Mouse (Mus musculus): ENCODE results near the gene Zfp574. TPM values are rescaled to one million over a fixed set of nuclear protein-coding genes. Genes with fewer than 3 reads are reported as not detected.

The Zfp574 gene
- polyA plus RNA-seq, 1 experiment from 2014 or later, result 23.1 TPM

GRCm38 (mm10) chr7:25112178-25112955 is 40.0 kb downstream of the Zfp574 start:
- Histone ChIP-seq H3K4me3 (ENCODE audit: low read depth, low read length) (no peak overlapping the region), H3K9ac (ENCODE audit: low read depth, low read length) (no peak overlapping the region), H3K4me1 (replicated peaks; ENCODE audit: control insufficient read depth, insufficient read depth, low read length) (no peaks in the 10 kb centered on the region), H3K36me3 (ENCODE audit: control insufficient read depth, insufficient read depth, low read length) (no peaks in the 10 kb centered on the region), H3K9me3 (ENCODE audit: control insufficient read depth, low read length) (no peaks in the 10 kb centered on the region), H3K27me3 (replicated peaks; ENCODE audit: control insufficient read depth, insufficient read depth, low read length) (peaks cover 8% of the 10 kb centered on the region), H3K27ac (ENCODE audit: low read depth, low read length) (no peak overlapping the region), H3K4me2 (no peak overlapping the region)
- no peak for DNase-seq (ENCODE audit: low spot score)
- WGBS, result 82% methylated on average over 17 of the region's 17 CpGs
- ATAC-seq (replicated peaks; ENCODE audit: low FRiP score), result no peak

- ATAC-seq (replicated peaks; ENCODE audit: low FRiP score) (no peak), DNase-seq (ENCODE audit: low spot score) (no peak)
- 80% methylated on average over 16 of the region's 16 CpGs for WGBS
- Histone ChIP-seq H3K4me1 (replicated peaks; ENCODE audit: control insufficient read depth, insufficient read depth, low read length) (no peaks in the 10 kb centered on the region), H3K4me2 (no peak overlapping the region), H3K4me3 (ENCODE audit: low read depth, low read length) (no peak overlapping the region), H3K9ac (ENCODE audit: low read depth, low read length) (no peak overlapping the region), H3K27ac (ENCODE audit: low read depth, low read length) (no peak overlapping the region), H3K27me3 (replicated peaks; ENCODE audit: control insufficient read depth, insufficient read depth, low read length) (peaks cover 8% of the 10 kb centered on the region), H3K9me3 (ENCODE audit: control insufficient read depth, low read length) (no peaks in the 10 kb centered on the region), H3K36me3 (ENCODE audit: control insufficient read depth, insufficient read depth, low read length) (no peaks in the 10 kb centered on the region)
These were observed 40.7 kb downstream of the Zfp574 start for GRCm38 (mm10) chr7:25112956-25113603.

- Histone ChIP-seq H3K36me3 (ENCODE audit: control insufficient read depth, insufficient read depth, low read length) (no peaks in the 10 kb centered on the region), H3K4me2 (no peak overlapping the region), H3K9me3 (ENCODE audit: control insufficient read depth, low read length) (no peaks in the 10 kb centered on the region), H3K27ac (ENCODE audit: low read depth, low read length) (no peak overlapping the region), H3K4me3 (ENCODE audit: low read depth, low read length) (no peak overlapping the region), H3K9ac (ENCODE audit: low read depth, low read length) (no peak overlapping the region), H3K27me3 (replicated peaks; ENCODE audit: control insufficient read depth, insufficient read depth, low read length) (peaks cover 3% of the 10 kb centered on the region), H3K4me1 (replicated peaks; ENCODE audit: control insufficient read depth, insufficient read depth, low read length) (peaks cover 9% of the 10 kb centered on the region)
- no peak for DNase-seq (ENCODE audit: low spot score)
- no peak for ATAC-seq (replicated peaks; ENCODE audit: low FRiP score)
- WGBS, result 48% methylated on average over 24 of the region's 25 CpGs
These were observed 47.9 kb downstream of the Zfp574 start for GRCm38 (mm10) chr7:25120061-25120834.

GRCm38 (mm10) chr7:25121240-25121786 is 48.9 kb downstream of the Zfp574 start:
- Histone ChIP-seq H3K9me3 (ENCODE audit: control insufficient read depth, low read length) (no peaks in the 10 kb centered on the region), H3K4me3 (ENCODE audit: low read depth, low read length) (no peak overlapping the region), H3K27ac (ENCODE audit: low read depth, low read length) (no peak overlapping the region), H3K27me3 (replicated peaks; ENCODE audit: control insufficient read depth, insufficient read depth, low read length) (no peaks in the 10 kb centered on the region), H3K4me2 (no peak overlapping the region), H3K4me1 (replicated peaks; ENCODE audit: control insufficient read depth, insufficient read depth, low read length) (peaks cover 9% of the 10 kb centered on the region), H3K36me3 (ENCODE audit: control insufficient read depth, insufficient read depth, low read length) (no peaks in the 10 kb centered on the region), H3K9ac (ENCODE audit: low read depth, low read length) (no peak overlapping the region)
- ATAC-seq (replicated peaks; ENCODE audit: low FRiP score) (no peak), DNase-seq (ENCODE audit: low spot score) (no peak)
- 75% methylated on average over 13 of the region's 13 CpGs for WGBS

DNA sequence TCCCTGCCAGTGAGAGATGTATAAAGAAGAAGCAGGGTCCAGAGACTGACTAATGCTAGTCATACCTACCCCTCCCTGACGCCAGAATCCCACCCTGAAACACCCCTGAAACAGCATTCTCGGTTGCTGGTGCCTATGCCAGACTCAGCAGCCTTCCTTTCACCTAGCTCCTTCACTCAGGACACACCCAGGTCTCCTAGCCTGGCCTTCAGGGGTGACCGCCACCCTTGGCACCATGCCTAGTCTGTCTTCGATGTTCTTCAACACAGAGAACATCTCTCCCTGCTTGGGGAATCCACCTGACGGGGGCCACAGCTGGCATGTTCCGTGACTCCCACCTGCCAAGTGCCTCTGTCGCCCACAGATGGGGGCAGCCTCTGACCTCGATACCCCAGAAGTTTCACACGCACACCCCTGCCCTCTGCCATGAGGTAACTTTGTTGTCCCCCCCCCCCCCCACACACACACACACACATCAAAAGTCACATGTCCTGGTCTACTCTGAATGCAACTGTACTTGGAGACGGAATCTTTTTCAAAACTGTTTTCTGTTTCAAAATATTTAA is 53.4 kb downstream of the Zfp574 start:
- 77% methylated on average over 10 of the region's 10 CpGs for WGBS
- no peak for ATAC-seq (replicated peaks; ENCODE audit: low FRiP score)

DNA sequence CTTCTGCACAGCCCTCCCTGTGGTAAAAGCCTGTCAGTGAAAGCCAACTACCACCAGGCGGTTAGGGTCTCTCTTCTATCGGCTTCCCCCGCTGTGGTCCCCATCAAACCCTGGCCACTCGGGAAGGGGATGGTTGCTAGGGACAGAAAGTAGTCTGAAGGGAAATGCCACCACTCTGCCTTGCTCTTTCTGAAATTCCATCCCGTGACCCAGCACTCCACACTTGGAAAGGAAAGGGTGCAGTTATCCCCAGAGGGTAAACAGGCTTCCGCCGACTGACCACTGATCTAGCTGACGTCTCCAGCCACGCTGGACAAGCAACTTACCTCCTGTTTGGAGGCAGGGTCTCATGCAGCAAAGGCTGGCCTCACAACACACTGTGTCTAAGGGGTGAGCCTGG is 55.6 kb downstream of the Zfp574 start:
- no peak for ATAC-seq (replicated peaks; ENCODE audit: low FRiP score)
- WGBS, result 67% methylated on average over 9 of the region's 9 CpGs

More for the DNA sequence above, 53.4 kb downstream of the Zfp574 start:
- no peaks in the 10 kb centered on the region for H3K36me3 ChIP-seq (ENCODE audit: control insufficient read depth, insufficient read depth, low read length)
- H3K27ac ChIP-seq (ENCODE audit: low read depth, low read length), result no peak overlapping the region
- H3K9ac ChIP-seq (ENCODE audit: low read depth, low read length), result no peak overlapping the region
- no peak overlapping the region for H3K4me3 ChIP-seq (ENCODE audit: low read depth, low read length)
- no peaks in the 10 kb centered on the region; the same call in 1 of the 2 replicates for H3K27me3 ChIP-seq (replicated peaks; ENCODE audit: control insufficient read depth, insufficient read depth, low read length)
- no peak for DNase-seq (ENCODE audit: low spot score)
- H3K4me2 ChIP-seq, result no peak overlapping the region
- peaks cover 2% of the 10 kb centered on the region for H3K4me1 ChIP-seq (replicated peaks; ENCODE audit: control insufficient read depth, insufficient read depth, low read length)
- H3K9me3 ChIP-seq (ENCODE audit: control insufficient read depth, low read length), result no peaks in the 10 kb centered on the region

GRCm38 (mm10) chr7:25129390-25129979 is 57.1 kb downstream of the Zfp574 start:
- Histone ChIP-seq H3K4me1 (replicated peaks; ENCODE audit: control insufficient read depth, insufficient read depth, low read length) (peaks cover 4% of the 10 kb centered on the region), H3K9me3 (ENCODE audit: control insufficient read depth, low read length) (no peaks in the 10 kb centered on the region), H3K4me3 (ENCODE audit: low read depth, low read length) (no peak overlapping the region), H3K36me3 (ENCODE audit: control insufficient read depth, insufficient read depth, low read length) (no peaks in the 10 kb centered on the region), H3K27ac (ENCODE audit: low read depth, low read length) (no peak overlapping the region), H3K27me3 (replicated peaks; ENCODE audit: control insufficient read depth, insufficient read depth, low read length) (peaks cover 27% of the 10 kb centered on the region), H3K9ac (ENCODE audit: low read depth, low read length) (no peak overlapping the region), H3K4me2 (0 out of 2 replicates have a peak overlapping the region, but pooled peaks have one; percentile 17)
- DNase-seq (ENCODE audit: low spot score), result no peak
- 46% methylated on average over 13 of the region's 13 CpGs for WGBS
- ATAC-seq (replicated peaks; ENCODE audit: low FRiP score), result no peak

More for the DNA sequence above, 55.6 kb downstream of the Zfp574 start:
- Histone ChIP-seq H3K9ac (ENCODE audit: low read depth, low read length) (no peak overlapping the region), H3K27ac (ENCODE audit: low read depth, low read length) (no peak overlapping the region), H3K36me3 (ENCODE audit: control insufficient read depth, insufficient read depth, low read length) (no peaks in the 10 kb centered on the region), H3K4me1 (replicated peaks; ENCODE audit: control insufficient read depth, insufficient read depth, low read length) (no peaks in the 10 kb centered on the region; the same call in 1 of the 2 replicates), H3K4me2 (no peak overlapping the region), H3K9me3 (ENCODE audit: control insufficient read depth, low read length) (no peaks in the 10 kb centered on the region), H3K27me3 (replicated peaks; ENCODE audit: control insufficient read depth, insufficient read depth, low read length) (peaks cover 14% of the 10 kb centered on the region), H3K4me3 (ENCODE audit: low read depth, low read length) (no peak overlapping the region)
- DNase-seq (ENCODE audit: low spot score), result no peak

- Histone ChIP-seq H3K27ac (ENCODE audit: low read depth, low read length) (no peak overlapping the region), H3K27me3 (replicated peaks; ENCODE audit: control insufficient read depth, insufficient read depth, low read length) (peaks cover 38% of the 10 kb centered on the region), H3K36me3 (ENCODE audit: control insufficient read depth, insufficient read depth, low read length) (no peaks in the 10 kb centered on the region), H3K4me2 (no peak overlapping the region), H3K9me3 (ENCODE audit: control insufficient read depth, low read length) (no peaks in the 10 kb centered on the region), H3K4me1 (replicated peaks; ENCODE audit: control insufficient read depth, insufficient read depth, low read length) (peaks cover 7% of the 10 kb centered on the region), H3K9ac (ENCODE audit: low read depth, low read length) (no peak overlapping the region), H3K4me3 (ENCODE audit: low read depth, low read length) (no peak overlapping the region)
- DNase-seq (ENCODE audit: low spot score), result no peak
- ATAC-seq (replicated peaks; ENCODE audit: low FRiP score), result no peak
- 75% methylated on average over 11 of the region's 11 CpGs for WGBS
These were observed 58.2 kb downstream of the Zfp574 start for GRCm38 (mm10) chr7:25130565-25130964.

All from liver, embryonic 11.5 days (tissue).